Mouse (Mus musculus) embryonic facial prominence, embryonic 12.5 days (tissue): ENCODE results near the gene Serpina6. TPM values are rescaled to one million over a fixed set of nuclear protein-coding genes. Genes with fewer than 3 reads are reported as not detected.

ENCODE experiments used
- ATAC-seq: fragments of 200-750 bp; cut with Nextera tagmentation; 2 replicates; pipeline ENCODE4 v1.8.0; 2017; ENCODE audit not compliant: insufficient number of reproducible peaks, insufficient read depth, low FRiP score, low TSS enrichment
- H3K27ac ChIP-seq: fragments of 300-500 bp; sonication (generic); 2 replicates; pipeline ENCODE4 v1.5.1; 2016; ENCODE audit warnings: mild to moderate bottlenecking
- H3K27me3 ChIP-seq: fragments of 300-500 bp; sonication (generic); 2 replicates; pipeline ENCODE4 v1.6.1; 2016; ENCODE audit warnings: mild to moderate bottlenecking, moderate library complexity
- H3K36me3 ChIP-seq: fragments of 300-500 bp; sonication (generic); 2 replicates; pipeline ENCODE4 v1.6.1; 2016; ENCODE audit warnings: mild to moderate bottlenecking
- H3K4me1 ChIP-seq: fragments of 300-500 bp; sonication (generic); 2 replicates; pipeline ENCODE4 v1.6.1; 2016
- H3K4me2 ChIP-seq: fragments of 300-500 bp; sonication (generic); replicated peaks from 2 replicates; pipeline ENCODE4 v1.6.1; 2016; ENCODE audit warnings: mild to moderate bottlenecking, moderate library complexity
- H3K4me3 ChIP-seq: fragments of 300-500 bp; sonication (generic); 2 replicates; pipeline ENCODE4 v1.5.1; 2016; ENCODE audit warnings: mild to moderate bottlenecking
- H3K9ac ChIP-seq: fragments of 300-500 bp; sonication (generic); 2 replicates; pipeline ENCODE4 v1.6.1; 2016; ENCODE audit warnings: mild to moderate bottlenecking, moderate library complexity
- H3K9me3 ChIP-seq: fragments of 300-500 bp; sonication (generic); 2 replicates; pipeline ENCODE4 v1.6.1; 2016; ENCODE audit warnings: mild to moderate bottlenecking, moderate library complexity
- WGBS: fragments of 180-500 bp; shearing (Covaris S2); methylation state at CpG from one replicate; pipeline ENCODE4 v1.1.7; 2016; 5-methylcytosine and 5-hydroxymethylcytosine counted together
- polyA plus RNA-seq: library from polyadenylated mRNA; unstranded; fragments of >200 nt; fragmentation: Nextera tagmentation; extraction: Ambion mirVana; gene quantifications from 2 replicates; pipeline ENCODE4 v1.2.1, GENCODE M21; 2016

The Serpina6 gene
- polyA plus RNA-seq, 1 experiment from 2014 or later = 0.55 TPM

DNA sequence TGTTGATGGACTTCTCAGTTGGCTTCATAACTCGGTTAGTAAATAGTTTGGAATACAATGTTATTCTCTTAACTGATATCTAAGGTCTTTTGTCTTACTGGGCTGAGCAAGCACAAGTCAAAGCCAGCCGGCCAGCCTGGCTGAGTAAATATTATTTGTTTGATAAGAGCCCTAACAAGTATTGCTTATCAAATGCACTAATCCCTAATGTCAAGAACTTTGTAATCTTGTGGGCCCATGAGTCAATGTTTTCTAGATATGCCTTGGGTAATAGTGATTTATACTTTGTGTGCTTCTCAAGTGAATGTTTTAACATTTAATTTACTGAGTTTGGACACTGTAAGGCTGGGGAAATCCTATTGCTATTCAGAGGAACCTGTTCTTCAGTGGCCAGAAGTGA, 58.6 kb downstream of the Serpina6 start:
- no peak overlapping the region for H3K4me2 ChIP-seq
- H3K4me1 ChIP-seq = no peaks in the 10 kb centered on the region
- H3K27ac ChIP-seq = no peak overlapping the region
- no peak for ATAC-seq
- H3K4me3 ChIP-seq = no peak overlapping the region
- H3K27me3 ChIP-seq = no peaks in the 10 kb centered on the region
- H3K9ac ChIP-seq = no peak overlapping the region
- WGBS = 69% methylated on average over 2 of the region's 2 CpGs
- no peaks in the 10 kb centered on the region for H3K36me3 ChIP-seq
- no peaks in the 10 kb centered on the region for H3K9me3 ChIP-seq

Other genes starting within 250 kb of the Serpina6 start
- gene 9330161L09Rik, start 249.4 kb downstream of the Serpina6 start, polyA plus RNA-seq = 0.38 and 0.49 TPM in 2 replicates
- 109 and 121 TPM in 2 replicates for gene Ddx24, start 231.4 kb downstream of the Serpina6 start, polyA plus RNA-seq
- gene Ifi27, start 223.0 kb downstream of the Serpina6 start, polyA plus RNA-seq = 9.9 and 12.1 TPM in 2 replicates
- gene Ifi27l2a, start 213.5 kb downstream of the Serpina6 start, polyA plus RNA-seq = 1.7 and 2.0 TPM in 2 replicates
- not detected in 2 replicates for gene Ifi27l2b, start 200.0 kb downstream of the Serpina6 start, polyA plus RNA-seq
- gene Ppp4r4, start 124.9 kb downstream of the Serpina6 start, polyA plus RNA-seq = 2.3 and 2.4 TPM in 2 replicates
- not detected in 2 replicates for gene Serpina10, start 25.8 kb downstream of the Serpina6 start, polyA plus RNA-seq
- not detected in 2 replicates for gene Serpina16, start 18.9 kb upstream of the Serpina6 start, polyA plus RNA-seq
- not detected in 2 replicates for gene Serpina1f, start 38.3 kb upstream of the Serpina6 start, polyA plus RNA-seq
- not detected in 2 replicates for gene Serpina1d, start 116.4 kb upstream of the Serpina6 start, polyA plus RNA-seq
- 0.18 and 0.31 TPM in 2 replicates for gene Serpina1b, start 173.2 kb upstream of the Serpina6 start, polyA plus RNA-seq
- not detected in 2 replicates for gene Serpina1a, start 206.3 kb upstream of the Serpina6 start, polyA plus RNA-seq
- not detected in 2 replicates for gene Serpina1c, start 247.7 kb upstream of the Serpina6 start, polyA plus RNA-seq